Mouse (Mus musculus): ENCODE measurements at regions not wholly inside any gene's neighbourhood (a gene's known extent, or its start where the extent isn't known, plus 50 kb on each side); places are given as distances from the start of the nearest gene placed in this dataset.

DNA sequence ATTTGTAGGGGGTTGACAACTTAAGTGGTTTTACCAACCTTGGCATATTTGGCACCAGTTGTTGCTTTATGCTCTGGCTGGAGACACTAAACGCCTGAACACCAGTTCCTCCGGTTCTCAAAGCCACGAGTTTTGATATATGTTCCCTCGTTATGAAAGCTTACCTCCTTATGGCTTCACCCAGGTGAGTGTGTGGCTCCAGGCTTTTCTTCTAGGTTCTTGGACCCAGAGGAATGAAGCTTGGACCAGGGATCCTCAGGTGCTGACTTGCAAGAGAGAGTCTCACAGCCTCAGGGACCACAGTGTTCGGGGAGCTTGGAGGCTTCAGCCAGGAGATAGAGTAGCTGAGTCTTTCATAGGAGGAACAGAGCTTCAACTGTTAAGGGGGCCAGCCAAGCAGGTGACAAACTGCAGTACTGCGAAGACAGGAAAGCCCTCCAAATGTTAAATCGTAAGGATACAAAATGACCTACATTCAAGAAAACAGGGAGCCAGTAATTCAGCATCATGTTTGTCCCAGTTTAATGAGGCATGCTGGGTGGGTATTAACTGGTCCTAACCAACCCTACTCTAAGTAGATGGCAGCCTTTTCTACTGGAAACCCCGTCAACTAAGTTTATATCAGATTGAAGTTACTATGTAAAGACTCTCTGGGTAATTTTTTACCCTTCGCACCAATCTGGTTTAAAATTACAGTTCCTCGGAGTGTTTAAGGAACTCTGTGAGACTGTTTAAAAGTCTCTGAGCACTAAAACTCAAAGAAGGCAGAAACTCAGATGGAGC, 307.9 kb downstream of the Mtx2 start:
- TF ChIP-seq CTCF (IDR thresholded peaks at IDR 0.05; ENCODE audit: low read depth, low read length) = no peak
- TF ChIP-seq POLR2A (IDR thresholded peaks at IDR 0.05; ENCODE audit: insufficient read depth, low read length) = no peak
